Mouse (Mus musculus): Measurements from ENCODE around the gene Actr8. TPM values are rescaled to one million over a fixed set of nuclear protein-coding genes. Genes with fewer than 3 reads are reported as not detected.

Gene Actr8
- polyA plus RNA-seq, 1 experiment from 2014 or later = 82.4 TPM

GRCm38 (mm10) chr14:30019375-30019774, 41.2 kb downstream of the Actr8 start:
- Histone ChIP-seq H3K4me1 (replicated peaks) (no peaks in the 10 kb centered on the region), H3K9me3 (no peaks in the 10 kb centered on the region), H3K4me3 (no peak overlapping the region), H3K4me2 (no peak overlapping the region), H3K36me3 (no peaks in the 10 kb centered on the region), H3K27ac (replicated peaks) (no peak overlapping the region), H3K9ac (no peak overlapping the region), H3K27me3 (no peaks in the 10 kb centered on the region)
- no peak for ATAC-seq (ENCODE audit: low FRiP score, low read depth)
- 92% methylated on average over 8 of the region's 8 CpGs for WGBS

GRCm38 (mm10) chr14:30019792-30020575, 41.8 kb downstream of the Actr8 start:
- Histone ChIP-seq H3K27me3 (no peaks in the 10 kb centered on the region), H3K27ac (replicated peaks) (no peak overlapping the region), H3K4me2 (no peak overlapping the region), H3K4me1 (replicated peaks) (no peaks in the 10 kb centered on the region), H3K9ac (no peak overlapping the region), H3K36me3 (no peaks in the 10 kb centered on the region), H3K4me3 (no peak overlapping the region), H3K9me3 (no peaks in the 10 kb centered on the region)
- WGBS = 56% methylated on average over 9 of the region's 9 CpGs
- no peak for ATAC-seq (ENCODE audit: low FRiP score, low read depth)

GRCm38 (mm10) chr14:30022471-30022870, 44.3 kb downstream of the Actr8 start:
- Histone ChIP-seq H3K27ac (replicated peaks) (no peak overlapping the region), H3K4me3 (no peak overlapping the region), H3K36me3 (no peaks in the 10 kb centered on the region), H3K9me3 (no peaks in the 10 kb centered on the region), H3K9ac (no peak overlapping the region), H3K4me1 (replicated peaks) (no peaks in the 10 kb centered on the region), H3K4me2 (no peak overlapping the region), H3K27me3 (no peaks in the 10 kb centered on the region)
- no peak for ATAC-seq (ENCODE audit: low FRiP score, low read depth)
- WGBS = 93% methylated on average over 6 of the region's 6 CpGs

DNA sequence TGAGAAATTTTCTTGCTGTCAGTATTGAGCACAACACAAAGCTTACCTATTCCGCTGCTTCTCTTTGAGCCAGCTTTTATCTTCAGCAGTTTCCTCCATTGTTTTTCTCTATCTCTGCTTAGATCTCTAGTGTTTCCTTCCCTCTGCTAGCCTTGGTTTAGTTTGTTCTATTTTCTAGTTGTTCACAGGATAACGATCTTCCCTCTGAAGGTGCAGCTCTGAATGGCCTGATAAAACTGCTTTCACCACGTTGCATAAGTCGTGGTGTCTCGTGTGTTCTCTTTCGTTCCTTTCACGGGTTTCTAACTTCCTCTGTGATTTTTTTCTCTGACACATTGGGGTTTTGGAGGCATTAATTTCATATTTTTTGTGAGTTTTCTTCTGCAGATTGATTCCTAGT, 46.2 kb downstream of the Actr8 start:
- Histone ChIP-seq H3K4me1 (replicated peaks) (no peaks in the 10 kb centered on the region), H3K9ac (no peak overlapping the region), H3K27ac (replicated peaks) (no peak overlapping the region), H3K4me2 (no peak overlapping the region), H3K27me3 (no peaks in the 10 kb centered on the region), H3K4me3 (no peak overlapping the region), H3K36me3 (no peaks in the 10 kb centered on the region), H3K9me3 (no peaks in the 10 kb centered on the region)
- 61% methylated on average over 7 of the region's 7 CpGs for WGBS
- ATAC-seq (ENCODE audit: low FRiP score, low read depth) = no peak

DNA sequence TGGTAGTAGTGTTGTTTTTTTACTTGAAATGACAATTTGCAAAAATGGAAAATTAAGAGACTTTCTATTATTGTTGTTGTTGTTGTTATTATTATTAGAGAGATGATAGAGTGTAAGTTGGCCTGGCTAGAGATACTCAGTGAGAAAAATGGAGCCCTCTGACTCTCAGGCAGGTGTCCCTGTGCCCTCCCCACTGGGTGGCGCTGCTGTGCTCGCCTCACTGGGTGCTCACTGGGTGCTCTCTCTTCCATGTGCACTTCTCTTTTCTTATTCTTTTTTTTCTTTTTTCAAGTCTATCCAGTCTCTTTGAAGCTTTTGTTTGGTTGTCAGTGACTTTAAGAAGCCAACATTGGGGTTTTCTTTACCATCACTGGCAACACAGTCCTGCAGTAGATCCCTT, 49.2 kb downstream of the Actr8 start:
- H3K9me3 ChIP-seq = no peaks in the 10 kb centered on the region
- 57% methylated on average over 2 of the region's 2 CpGs for WGBS
- no peaks in the 10 kb centered on the region for H3K36me3 ChIP-seq
- H3K27me3 ChIP-seq = no peaks in the 10 kb centered on the region
- no peak for ATAC-seq (ENCODE audit: low FRiP score, low read depth)
- no peak overlapping the region for H3K4me2 ChIP-seq
- H3K4me3 ChIP-seq = no peak overlapping the region
- H3K4me1 ChIP-seq (replicated peaks) = no peaks in the 10 kb centered on the region
- no peak overlapping the region for H3K9ac ChIP-seq
- H3K27ac ChIP-seq (replicated peaks) = no peak overlapping the region

GRCm38 (mm10) chr14:30033405-30033804, 55.3 kb downstream of the Actr8 start:
- Histone ChIP-seq H3K27me3 (no peaks in the 10 kb centered on the region), H3K4me1 (replicated peaks) (no peaks in the 10 kb centered on the region), H3K4me3 (no peak overlapping the region), H3K27ac (replicated peaks) (no peak overlapping the region), H3K4me2 (no peak overlapping the region), H3K36me3 (no peaks in the 10 kb centered on the region; the same call in 1 of the 2 replicates), H3K9ac (no peak overlapping the region), H3K9me3 (no peaks in the 10 kb centered on the region)
- 77% methylated on average over 8 of the region's 8 CpGs for WGBS
- no peak for ATAC-seq (ENCODE audit: low FRiP score, low read depth)

GRCm38 (mm10) chr14:30038431-30038830, 60.3 kb downstream of the Actr8 start:
- H3K4me3 ChIP-seq = no peak overlapping the region
- H3K9me3 ChIP-seq = no peaks in the 10 kb centered on the region
- no peak overlapping the region for H3K4me2 ChIP-seq
- no peak overlapping the region for H3K27ac ChIP-seq (replicated peaks)
- H3K36me3 ChIP-seq = peaks cover 7% of the 10 kb centered on the region; the same call in 1 of the 2 replicates
- no peak for ATAC-seq (ENCODE audit: low FRiP score, low read depth)
- WGBS = 92% methylated on average over 18 of the region's 18 CpGs
- H3K9ac ChIP-seq = no peak overlapping the region
- no peaks in the 10 kb centered on the region for H3K4me1 ChIP-seq (replicated peaks)
- H3K27me3 ChIP-seq = no peaks in the 10 kb centered on the region

DNA sequence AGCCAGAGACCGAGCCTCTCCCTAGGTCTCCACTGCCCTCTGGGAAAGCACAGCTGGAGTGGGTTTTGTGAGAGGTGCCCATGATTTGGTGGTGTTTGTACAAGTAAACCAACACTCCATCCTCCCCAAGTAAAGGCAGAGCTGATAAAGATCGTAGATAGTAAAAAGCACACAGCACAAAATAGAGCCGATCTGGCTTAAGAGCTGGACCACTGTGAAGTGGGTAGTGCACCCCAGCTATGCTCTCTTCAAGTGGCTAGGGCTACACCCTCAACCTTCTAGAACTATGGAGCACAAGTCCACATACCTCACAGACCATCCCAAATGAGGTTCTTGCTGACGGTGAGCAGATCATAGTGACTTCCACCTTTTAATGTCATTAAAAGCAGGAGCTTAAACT, 61.3 kb downstream of the Actr8 start:
- Histone ChIP-seq H3K4me2 (no peak overlapping the region), H3K4me3 (no peak overlapping the region), H3K27me3 (no peaks in the 10 kb centered on the region), H3K9me3 (no peaks in the 10 kb centered on the region), H3K36me3 (peaks cover 7% of the 10 kb centered on the region; the same call in 1 of the 2 replicates), H3K9ac (no peak overlapping the region), H3K4me1 (replicated peaks) (no peaks in the 10 kb centered on the region), H3K27ac (replicated peaks) (no peak overlapping the region)
- ATAC-seq (ENCODE audit: low FRiP score, low read depth) = no peak
- 81% methylated on average over 4 of the region's 4 CpGs for WGBS

- H3K4me1 ChIP-seq (replicated peaks) = no peaks in the 10 kb centered on the region
- WGBS = 91% methylated on average over 9 of the region's 9 CpGs
- H3K9ac ChIP-seq = no peak overlapping the region
- H3K36me3 ChIP-seq = peaks cover 11% of the 10 kb centered on the region
- no peak overlapping the region for H3K4me2 ChIP-seq
- ATAC-seq (ENCODE audit: low FRiP score, low read depth) = no peak
- no peaks in the 10 kb centered on the region for H3K27me3 ChIP-seq
- no peak overlapping the region for H3K27ac ChIP-seq (replicated peaks)
- H3K9me3 ChIP-seq = no peaks in the 10 kb centered on the region
- no peak overlapping the region for H3K4me3 ChIP-seq
Measured at GRCm38 (mm10) chr14:30041836-30042235, 63.7 kb downstream of the Actr8 start.

DNA sequence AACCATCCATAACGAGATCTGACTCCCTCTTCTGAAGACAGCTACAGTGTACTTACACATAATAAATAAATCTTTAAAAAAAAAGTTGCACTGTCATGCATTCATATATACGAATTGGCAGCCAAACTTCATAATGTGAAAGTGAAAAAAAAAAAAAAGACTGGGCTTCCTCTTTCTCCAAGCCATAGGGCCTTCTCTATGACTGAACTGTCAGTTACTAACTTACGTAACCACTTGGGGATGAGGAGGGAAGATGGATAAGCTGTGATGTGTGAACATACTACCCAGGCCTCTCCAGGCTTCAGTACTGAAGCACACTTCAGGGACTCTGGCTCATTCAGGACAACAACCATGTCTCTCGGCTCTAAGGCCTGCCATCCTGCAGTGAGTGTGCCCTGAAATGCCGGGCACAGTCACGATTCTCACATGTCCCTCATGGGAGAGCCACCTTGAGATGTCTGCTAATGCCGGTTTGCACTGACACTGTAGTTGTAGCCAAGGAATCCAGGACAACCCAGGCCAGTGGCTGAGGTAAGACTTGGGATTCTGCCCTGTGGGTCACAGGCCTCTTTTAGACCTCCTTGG, 65.3 kb downstream of the Actr8 start:
- Histone ChIP-seq H3K9ac (no peak overlapping the region), H3K27ac (replicated peaks) (no peak overlapping the region), H3K4me1 (replicated peaks) (no peaks in the 10 kb centered on the region), H3K36me3 (peaks cover 18% of the 10 kb centered on the region), H3K27me3 (no peaks in the 10 kb centered on the region), H3K4me2 (no peak overlapping the region), H3K4me3 (no peak overlapping the region), H3K9me3 (no peaks in the 10 kb centered on the region)
- ATAC-seq (ENCODE audit: low FRiP score, low read depth) = no peak
- 93% methylated on average over 7 of the region's 7 CpGs for WGBS

DNA sequence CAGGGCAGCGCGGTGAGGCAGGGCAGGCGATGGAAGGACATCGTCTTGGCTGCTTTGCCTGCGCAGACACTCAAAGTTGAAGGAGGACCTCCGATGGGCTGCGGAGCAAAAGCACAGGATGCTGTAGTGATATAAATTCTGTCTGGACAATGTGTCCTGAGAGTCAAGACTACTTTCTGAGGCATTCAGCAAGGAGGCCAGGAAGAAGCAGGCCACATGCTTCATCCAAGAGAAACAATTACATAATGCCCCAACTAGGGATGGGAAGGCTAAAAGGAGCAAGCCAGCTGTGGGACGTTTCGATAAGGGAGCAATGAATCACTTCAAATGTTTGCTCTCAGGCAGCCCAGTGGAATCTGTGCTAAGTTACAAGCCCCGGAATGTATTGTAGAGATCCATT, 67.1 kb downstream of the Actr8 start:
- Histone ChIP-seq H3K4me2 (no peak overlapping the region), H3K27me3 (no peaks in the 10 kb centered on the region), H3K9me3 (no peaks in the 10 kb centered on the region), H3K27ac (replicated peaks) (no peak overlapping the region), H3K9ac (no peak overlapping the region), H3K4me3 (no peak overlapping the region), H3K4me1 (replicated peaks) (no peaks in the 10 kb centered on the region), H3K36me3 (peaks cover 18% of the 10 kb centered on the region)
- WGBS = 91% methylated on average over 10 of the region's 10 CpGs
- ATAC-seq (ENCODE audit: low FRiP score, low read depth) = no peak

- Histone ChIP-seq H3K27ac (replicated peaks) (no peak overlapping the region), H3K9me3 (no peaks in the 10 kb centered on the region), H3K36me3 (peaks cover 18% of the 10 kb centered on the region), H3K4me1 (replicated peaks) (no peaks in the 10 kb centered on the region), H3K9ac (no peak overlapping the region), H3K4me3 (no peak overlapping the region), H3K4me2 (no peak overlapping the region), H3K27me3 (no peaks in the 10 kb centered on the region)
- 90% methylated on average over 8 of the region's 8 CpGs for WGBS
- no peak for ATAC-seq (ENCODE audit: low FRiP score, low read depth)
Measured at GRCm38 (mm10) chr14:30045704-30046220, 67.6 kb downstream of the Actr8 start.

Data from hindbrain, embryonic 15.5 days (tissue).